In genomic region chr2:93822045-93822749, GRCm38 (mm10) we compare ENCODE assay signal across 8 mouse cellular contexts. TPM values are rescaled to one million over a fixed set of nuclear protein-coding genes. Genes with fewer than 3 reads are reported as not detected.
A peak's percentile ranks its signal among the peaks of the same experiment; 100 is the strongest.
DNase-seq lines count a peak whose midpoint lies in the region; ATAC-seq and TF ChIP-seq lines count a peak whose summit lies in the region.

Ext2 (minus strand) TSS chr2:93822568.

- DNase-seq in c-Kit-negative CD71-positive TER-119-positive erythroid progenitor cells, embryonic 14.5 days (ENCODE audit: low read depth, low spot score) = peak; percentile 68
- peak; percentile 89 for DNase-seq in forebrain, embryonic 10.5 days (ENCODE audit: extremely low spot score, low spot score)
- DNase-seq in kidney, postnatal 25 days = peak; percentile 89 to 91
- DNase-seq in liver, embryonic 14.5 days (ENCODE audit: low read depth in 3 of 3, low spot score in 3 of 3) = peak; percentile 62 to 68 (median 67)
- peak; percentile 91 for DNase-seq in neural tube, embryonic 11.5 days (ENCODE audit: low spot score)
- peak; percentile 91 for DNase-seq in stomach, postnatal 0 days (ENCODE audit: low spot score)

- peak within 1 kb of the TSS; percentile 91 for H3K27ac ChIP-seq in forebrain, embryonic 10.5 days
- H3K27ac ChIP-seq in heart, embryonic 15.5 days = peak within 1 kb of the TSS; percentile 33; the same call in 1 of the 2 replicates
- H3K27ac ChIP-seq in liver, embryonic 14.5 days = no peak within 1 kb of the TSS
- no peak within 1 kb of the TSS for H3K27ac ChIP-seq in neural tube, embryonic 11.5 days (ENCODE audit: low read depth, low read length)
- peak within 1 kb of the TSS; percentile 40; the same call in 1 of the 2 replicates for H3K27ac ChIP-seq in stomach, postnatal 0 days (replicated peaks)

- peak; percentile 85 for ATAC-seq in CD4-positive, CD25-positive, alpha-beta regulatory T cell, adult 4 months
- ATAC-seq in heart, embryonic 15.5 days (replicated peaks; ENCODE audit: insufficient number of reproducible peaks, insufficient read depth, low FRiP score, low read depth) = peak; percentile 92
- ATAC-seq in liver, embryonic 14.5 days (ENCODE audit: insufficient read depth) = peak; percentile 85
- peak; percentile 89 for ATAC-seq in neural tube, embryonic 11.5 days (ENCODE audit: insufficient read depth, low FRiP score, low TSS enrichment)
- peak; percentile 92 for ATAC-seq in stomach, postnatal 0 days (ENCODE audit: low FRiP score, low TSS enrichment)

- no peaks in the 10 kb centered on the region for H3K9me3 ChIP-seq in forebrain, embryonic 10.5 days
- no peaks in the 10 kb centered on the region for H3K9me3 ChIP-seq in heart, embryonic 15.5 days (replicated peaks)
- no peaks in the 10 kb centered on the region for H3K9me3 ChIP-seq in liver, embryonic 14.5 days (ENCODE audit: control insufficient read depth, low read length)
- no peaks in the 10 kb centered on the region for H3K9me3 ChIP-seq in neural tube, embryonic 11.5 days (ENCODE audit: control insufficient read depth, low read length)
- H3K9me3 ChIP-seq in stomach, postnatal 0 days (ENCODE audit: control insufficient read depth, low read length) = no peaks in the 10 kb centered on the region

- under 1% methylated on average over 66 of the region's 66 CpGs for WGBS in forebrain, embryonic 10.5 days
- WGBS in heart, embryonic 15.5 days = 1% methylated on average over 66 of the region's 66 CpGs
- 1% methylated on average over 66 of the region's 66 CpGs for WGBS in liver, embryonic 14.5 days (ENCODE audit: insufficient replicate concordance)
- under 1% methylated on average over 66 of the region's 66 CpGs for WGBS in neural tube, embryonic 11.5 days
- WGBS in stomach, postnatal 0 days = under 1% methylated on average over 57 of the region's 66 CpGs

- peak; percentile 97 for TF ChIP-seq CTCF in liver, embryonic 14.5 days (IDR thresholded peaks at IDR 0.05; ENCODE audit: low read depth)
- TF ChIP-seq CTCF in stomach, postnatal 0 days (IDR thresholded peaks at IDR 0.05; ENCODE audit: low read depth) = peak; percentile 97

- peak within 1 kb of the TSS; percentile 88 for H3K4me2 ChIP-seq in heart, embryonic 15.5 days
- peak within 1 kb of the TSS; percentile 76 for H3K4me2 ChIP-seq in liver, embryonic 14.5 days (ENCODE audit: low read depth)
- peak within 1 kb of the TSS; percentile 86 for H3K4me2 ChIP-seq in neural tube, embryonic 11.5 days (ENCODE audit: low read depth)
- H3K4me2 ChIP-seq in stomach, postnatal 0 days (replicated peaks; ENCODE audit: low read depth) = peak within 1 kb of the TSS; percentile 86

- H3K4me1 ChIP-seq in forebrain, embryonic 10.5 days = peaks cover 15% of the 10 kb centered on the region
- peaks cover 9% of the 10 kb centered on the region for H3K4me1 ChIP-seq in heart, embryonic 15.5 days (replicated peaks)
- H3K4me1 ChIP-seq in liver, embryonic 14.5 days (replicated peaks; ENCODE audit: control insufficient read depth in 2 of 2, insufficient read depth in 2 of 2, low read length in 1 of 2) = peaks cover 6 to 15% of the 10 kb centered on the region in 2 experiments
- H3K4me1 ChIP-seq in neural tube, embryonic 11.5 days (ENCODE audit: control insufficient read depth, insufficient read depth, low read length) = peaks cover 3% of the 10 kb centered on the region; the same call in 1 of the 2 replicates
- H3K4me1 ChIP-seq in stomach, postnatal 0 days (replicated peaks; ENCODE audit: control insufficient read depth, insufficient read depth) = no peaks in the 10 kb centered on the region

- peak within 1 kb of the TSS; percentile 84 for H3K4me3 ChIP-seq in forebrain, embryonic 10.5 days
- peak within 1 kb of the TSS; percentile 97 for H3K4me3 ChIP-seq in heart, embryonic 15.5 days
- peak within 1 kb of the TSS; percentile 68 to 78 for H3K4me3 ChIP-seq in liver, embryonic 14.5 days (ENCODE audit: insufficient read depth in 1 of 2, low read depth in 2 of 2, low read length in 2 of 2)
- peak within 1 kb of the TSS; percentile 88 for H3K4me3 ChIP-seq in neural tube, embryonic 11.5 days (ENCODE audit: low read depth, low read length)
- peak within 1 kb of the TSS; percentile 95 for H3K4me3 ChIP-seq in stomach, postnatal 0 days (ENCODE audit: low read depth, low read length)

- no peak for TF ChIP-seq EP300 in liver, embryonic 14.5 days (IDR thresholded peaks at IDR 0.05; ENCODE audit: low read depth)
- no peak for TF ChIP-seq EP300 in stomach, postnatal 0 days (optimal IDR thresholded peaks at IDR 0.05)

- peak within 1 kb of the TSS; percentile 97 for H3K9ac ChIP-seq in heart, embryonic 15.5 days
- peak within 1 kb of the TSS; percentile 62 for H3K9ac ChIP-seq in liver, embryonic 14.5 days (replicated peaks)
- peak within 1 kb of the TSS; percentile 93 for H3K9ac ChIP-seq in neural tube, embryonic 11.5 days (ENCODE audit: low read length)
- H3K9ac ChIP-seq in stomach, postnatal 0 days (ENCODE audit: low read length) = peak within 1 kb of the TSS; percentile 94

- peaks cover 12% of the 10 kb centered on the region for H3K36me3 ChIP-seq in forebrain, embryonic 10.5 days (replicated peaks)
- no peaks in the 10 kb centered on the region for H3K36me3 ChIP-seq in heart, embryonic 15.5 days
- H3K36me3 ChIP-seq in liver, embryonic 14.5 days (replicated peaks; ENCODE audit: control insufficient read depth, insufficient read depth, low read depth) = no peaks in the 10 kb centered on the region
- no peaks in the 10 kb centered on the region for H3K36me3 ChIP-seq in neural tube, embryonic 11.5 days (ENCODE audit: control insufficient read depth, insufficient read depth, low read length)
- no peaks in the 10 kb centered on the region for H3K36me3 ChIP-seq in stomach, postnatal 0 days (ENCODE audit: control insufficient read depth, insufficient read depth, low read length)

- no peaks in the 10 kb centered on the region for H3K27me3 ChIP-seq in forebrain, embryonic 10.5 days (ENCODE audit: poor library complexity, severe bottlenecking)
- no peaks in the 10 kb centered on the region for H3K27me3 ChIP-seq in heart, embryonic 15.5 days
- H3K27me3 ChIP-seq in liver, embryonic 14.5 days (ENCODE audit: control insufficient read depth, insufficient read depth, low read length) = no peaks in the 10 kb centered on the region
- no peaks in the 10 kb centered on the region for H3K27me3 ChIP-seq in neural tube, embryonic 11.5 days (ENCODE audit: control insufficient read depth, insufficient read depth, low read length)
- no peaks in the 10 kb centered on the region for H3K27me3 ChIP-seq in stomach, postnatal 0 days (ENCODE audit: control insufficient read depth, insufficient read depth, low read length)

RNA-seq across cellular contexts. Expression of gene Ext2, which starts in this region (rescaled TPM):
- 10 to 100 TPM; 16.0 to 18.3 TPM for polyA plus RNA-seq in CD4-positive, CD25-positive, alpha-beta regulatory T cell, adult 4 months (2017; shearing (Covaris generic))
- polyA plus RNA-seq in forebrain, embryonic 10.5 days (2016; fragmentation: Nextera tagmentation; extraction: Ambion mirVana) = 64.6 and 69.8 TPM in 2 replicates
- 57.6 and 83.1 TPM in 2 replicates for polyA plus RNA-seq in heart, embryonic 15.5 days (2015; fragmentation: Nextera tagmentation; extraction: Ambion mirVana)
- 9.7 and 10.9 TPM in 2 replicates for polyA plus RNA-seq in liver, embryonic 14.5 days (2012; rRNA removed)
- 22.1 and 26.1 TPM in 2 replicates for polyA plus RNA-seq in liver, embryonic 14.5 days (2014; fragmentation: Nextera tagmentation; extraction: Ambion mirVana)
- 73.6 and 77.0 TPM in 2 replicates for polyA plus RNA-seq in neural tube, embryonic 11.5 days (2014; fragmentation: Nextera tagmentation; extraction: Ambion mirVana)
- 51.0 and 51.2 TPM in 2 replicates for polyA plus RNA-seq in stomach, postnatal 0 days (2015; fragmentation: Nextera tagmentation; extraction: Ambion mirVana)

Comparison
In these comparisons a context has a peak if more than half of its experiments do, and no peak if none do; other contexts are left out.
1. H3K27ac ChIP-seq: peak in forebrain, embryonic 10.5 days (single experiment), heart, embryonic 15.5 days (single experiment) and stomach, postnatal 0 days (single experiment); none in liver, embryonic 14.5 days (single experiment) and neural tube, embryonic 11.5 days (single experiment).
2. Peak in every context shown above with its lines, with median percentiles within 50 percentile points of each other: ATAC-seq, DNase-seq, H3K4me3 ChIP-seq, H3K4me2 ChIP-seq and H3K9ac ChIP-seq.